Mouse (Mus musculus): ENCODE measurements around the gene Zbtb32. TPM values are rescaled to one million over a fixed set of nuclear protein-coding genes. Genes with fewer than 3 reads are reported as not detected.

Gene Zbtb32
- polyA plus RNA-seq, 1 experiment from 2014 or later: 0.41 TPM

- no peaks in the 10 kb centered on the region for H3K9me3 ChIP-seq
- no peaks in the 10 kb centered on the region for H3K27me3 ChIP-seq (replicated peaks; ENCODE audit: low read depth, poor library complexity, severe bottlenecking)
- DNase-seq (ENCODE audit: low spot score): no peak
- peaks cover 21% of the 10 kb centered on the region for H3K4me1 ChIP-seq
- H3K36me3 ChIP-seq (replicated peaks): peaks cover 70% of the 10 kb centered on the region
- peak overlapping the region; percentile 8; the same call in 1 of the 2 replicates for H3K4me3 ChIP-seq
- WGBS: 94% methylated on average over 7 of the region's 7 CpGs
- no peak overlapping the region for H3K27ac ChIP-seq (replicated peaks)
These were observed 13.5 kb downstream of the Zbtb32 start for GRCm38 (mm10) chr7:30585170-30585569.

DNA sequence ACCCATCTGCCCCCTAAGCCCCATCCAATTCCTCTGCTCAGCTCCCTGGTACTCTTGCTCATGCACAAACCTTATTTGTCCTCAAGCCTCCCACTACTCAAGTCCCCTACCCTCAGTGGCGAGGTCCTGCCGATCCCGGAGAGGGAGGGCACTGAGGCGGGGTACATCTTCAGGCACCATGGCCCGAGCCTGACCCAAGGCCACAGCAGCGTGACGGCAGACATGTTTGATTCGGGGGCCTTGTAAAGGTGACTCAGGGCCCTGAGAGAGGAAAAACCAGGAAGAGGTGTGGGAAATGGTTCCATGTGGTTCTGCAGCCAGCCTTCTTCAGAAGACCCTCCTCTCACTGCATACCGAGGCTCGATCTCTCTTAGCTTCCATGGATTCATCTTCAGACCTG is 14.4 kb downstream of the Zbtb32 start:
- Histone ChIP-seq H3K27ac (replicated peaks) (no peak overlapping the region), H3K36me3 (replicated peaks) (peaks cover 78% of the 10 kb centered on the region)
- WGBS: 93% methylated on average over 10 of the region's 10 CpGs

DNA sequence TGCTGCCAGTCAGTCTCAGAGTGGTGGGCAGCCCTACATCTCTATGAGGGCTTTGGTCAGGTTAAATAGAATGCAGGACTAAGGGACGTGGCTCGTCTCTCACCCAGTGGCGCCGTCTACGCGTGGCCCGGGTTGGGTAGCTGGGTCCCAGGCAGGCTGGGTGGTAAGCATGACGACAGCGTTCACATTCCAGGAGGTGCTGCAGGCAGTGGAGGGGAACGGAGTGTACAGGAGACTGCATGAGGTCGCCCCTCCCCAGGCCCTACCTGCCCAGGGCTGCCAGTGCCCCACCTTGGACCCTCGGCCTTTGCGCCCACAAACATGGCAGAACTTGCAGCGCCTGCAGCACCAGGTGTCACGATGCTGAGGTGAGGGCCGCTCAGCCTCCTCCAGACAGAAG is 17.2 kb downstream of the Zbtb32 start:
- 95% methylated on average over 16 of the region's 16 CpGs for WGBS

More for the DNA sequence above, 14.4 kb downstream of the Zbtb32 start:
- DNase-seq (ENCODE audit: low spot score): no peak
- Histone ChIP-seq H3K9me3 (no peaks in the 10 kb centered on the region), H3K4me3 (no peak overlapping the region), H3K4me1 (peaks cover 15% of the 10 kb centered on the region), H3K27me3 (replicated peaks; ENCODE audit: low read depth, poor library complexity, severe bottlenecking) (no peaks in the 10 kb centered on the region)

GRCm38 (mm10) chr7:30579950-30580349 is 18.8 kb downstream of the Zbtb32 start:
- no peak for DNase-seq (ENCODE audit: low spot score)
- Histone ChIP-seq H3K27me3 (replicated peaks; ENCODE audit: low read depth, poor library complexity, severe bottlenecking) (no peaks in the 10 kb centered on the region), H3K4me1 (no peaks in the 10 kb centered on the region), H3K27ac (replicated peaks) (no peak overlapping the region), H3K36me3 (replicated peaks) (peaks cover 100% of the 10 kb centered on the region), H3K4me3 (no peak overlapping the region), H3K9me3 (no peaks in the 10 kb centered on the region)
- WGBS: 96% methylated on average over 8 of the region's 8 CpGs

More for the DNA sequence above, 17.2 kb downstream of the Zbtb32 start:
- peaks cover 1% of the 10 kb centered on the region for H3K4me1 ChIP-seq
- H3K9me3 ChIP-seq: no peaks in the 10 kb centered on the region
- no peaks in the 10 kb centered on the region for H3K27me3 ChIP-seq (replicated peaks; ENCODE audit: low read depth, poor library complexity, severe bottlenecking)
- H3K4me3 ChIP-seq: no peak overlapping the region
- no peak for DNase-seq (ENCODE audit: low spot score)
- peaks cover 100% of the 10 kb centered on the region for H3K36me3 ChIP-seq (replicated peaks)
- H3K27ac ChIP-seq (replicated peaks): no peak overlapping the region

DNA sequence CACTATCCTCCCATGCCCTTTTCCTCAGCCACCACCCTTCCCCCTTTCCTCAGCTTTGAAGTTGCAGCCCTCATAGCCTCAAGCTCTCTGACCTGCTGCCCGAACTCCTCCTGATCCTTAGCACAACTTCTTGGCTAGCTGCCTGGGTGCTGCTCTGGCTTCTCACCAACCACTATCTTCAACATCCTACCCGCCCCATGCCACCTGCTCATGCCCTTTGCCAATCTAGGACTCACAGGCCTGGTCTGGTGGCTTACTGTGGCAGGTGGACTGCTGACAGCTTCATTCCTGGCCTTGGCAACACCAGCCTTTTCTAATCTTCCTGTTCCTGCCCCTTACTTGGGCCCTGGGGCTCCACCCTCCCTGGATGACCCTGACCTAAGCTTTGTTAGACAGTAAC is 25.7 kb downstream of the Zbtb32 start:
- DNase-seq (ENCODE audit: low spot score): no peak
- H3K27me3 ChIP-seq (replicated peaks; ENCODE audit: low read depth, poor library complexity, severe bottlenecking): no peaks in the 10 kb centered on the region
- 84% methylated on average over 2 of the region's 2 CpGs for WGBS
- H3K36me3 ChIP-seq (replicated peaks): peaks cover 100% of the 10 kb centered on the region
- H3K4me1 ChIP-seq: no peaks in the 10 kb centered on the region
- no peaks in the 10 kb centered on the region for H3K9me3 ChIP-seq
- no peak overlapping the region for H3K4me3 ChIP-seq
- H3K27ac ChIP-seq (replicated peaks): no peak overlapping the region

DNA sequence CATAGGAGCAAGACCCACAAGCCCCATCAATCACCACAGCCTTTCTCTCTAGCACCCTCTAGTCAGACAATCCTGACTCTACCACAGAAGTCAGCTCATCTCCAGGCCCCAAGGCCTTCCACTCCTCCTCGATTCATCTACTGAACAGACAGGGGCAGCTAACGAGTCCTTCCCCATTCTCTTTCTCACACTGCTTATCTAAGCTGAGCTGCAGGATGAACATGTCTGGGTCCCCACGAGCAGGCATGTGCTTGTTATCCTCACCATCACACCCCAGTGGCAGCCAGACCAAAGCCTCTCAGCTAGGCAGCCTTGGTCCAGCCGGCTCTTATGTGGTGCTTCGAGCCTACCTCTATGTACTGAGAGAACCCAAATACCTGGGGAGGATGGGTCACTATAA is 26.3 kb downstream of the Zbtb32 start:
- H3K36me3 ChIP-seq (replicated peaks): peaks cover 98% of the 10 kb centered on the region
- H3K4me1 ChIP-seq: no peaks in the 10 kb centered on the region
- H3K27me3 ChIP-seq (replicated peaks; ENCODE audit: low read depth, poor library complexity, severe bottlenecking): no peaks in the 10 kb centered on the region
- H3K27ac ChIP-seq (replicated peaks): no peak overlapping the region
- WGBS: 87% methylated on average over 5 of the region's 5 CpGs
- no peak overlapping the region for H3K4me3 ChIP-seq
- H3K9me3 ChIP-seq: no peaks in the 10 kb centered on the region
- DNase-seq (ENCODE audit: low spot score): no peak

DNA sequence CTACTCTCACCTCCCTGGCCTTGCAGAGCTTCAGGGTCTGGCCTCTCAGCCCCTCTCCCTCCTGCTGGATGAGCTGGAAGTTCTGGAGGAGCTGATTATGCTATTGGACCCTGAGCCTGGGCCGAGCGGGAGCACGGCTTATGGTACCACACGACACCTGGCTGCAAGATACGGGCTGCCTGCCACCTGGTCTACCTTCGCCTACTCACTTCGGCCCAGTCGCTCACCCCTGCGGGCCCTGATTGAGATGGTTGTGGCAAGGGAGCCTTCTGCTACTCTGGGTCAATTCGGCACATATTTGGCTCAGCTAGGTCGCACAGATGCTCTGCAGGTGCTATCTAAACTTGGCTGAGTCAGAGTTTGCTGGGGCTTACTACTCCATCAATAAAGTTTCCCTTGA is 31.2 kb downstream of the Zbtb32 start:
- H3K9me3 ChIP-seq: no peaks in the 10 kb centered on the region
- WGBS: 86% methylated on average over 11 of the region's 11 CpGs
- H3K4me1 ChIP-seq: peaks cover 8% of the 10 kb centered on the region
- peaks cover 82% of the 10 kb centered on the region for H3K36me3 ChIP-seq (replicated peaks)
- H3K4me3 ChIP-seq: no peak overlapping the region
- no peak overlapping the region for H3K27ac ChIP-seq (replicated peaks)
- DNase-seq (ENCODE audit: low spot score): no peak
- no peaks in the 10 kb centered on the region for H3K27me3 ChIP-seq (replicated peaks; ENCODE audit: low read depth, poor library complexity, severe bottlenecking)

DNA sequence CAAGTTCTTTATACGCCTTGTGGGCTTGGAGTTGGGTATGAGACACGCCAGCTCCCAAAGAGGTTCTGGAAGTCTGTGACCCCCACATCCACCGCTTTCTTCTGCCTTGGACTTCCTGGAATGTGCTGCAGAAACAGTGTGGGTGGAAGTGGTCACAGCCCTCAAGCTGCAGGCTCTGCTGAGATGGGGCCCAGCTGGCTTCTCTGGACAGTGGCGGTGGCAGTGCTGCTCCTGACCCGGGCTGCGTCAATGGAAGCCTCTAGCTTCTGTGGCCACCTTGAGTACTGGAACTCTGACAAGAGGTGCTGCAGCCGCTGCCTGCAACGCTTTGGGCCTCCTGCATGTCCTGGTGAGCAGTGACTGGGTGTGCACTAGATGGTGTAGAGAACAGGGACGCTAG is 32.7 kb downstream of the Zbtb32 start:
- no peaks in the 10 kb centered on the region for H3K9me3 ChIP-seq
- H3K27me3 ChIP-seq (replicated peaks; ENCODE audit: low read depth, poor library complexity, severe bottlenecking): no peaks in the 10 kb centered on the region
- peaks cover 70% of the 10 kb centered on the region for H3K36me3 ChIP-seq (replicated peaks)
- H3K4me3 ChIP-seq: no peak overlapping the region
- DNase-seq (ENCODE audit: low spot score): no peak
- no peak overlapping the region for H3K27ac ChIP-seq (replicated peaks)
- peaks cover 17% of the 10 kb centered on the region for H3K4me1 ChIP-seq
- WGBS: 90% methylated on average over 9 of the region's 9 CpGs

DNA sequence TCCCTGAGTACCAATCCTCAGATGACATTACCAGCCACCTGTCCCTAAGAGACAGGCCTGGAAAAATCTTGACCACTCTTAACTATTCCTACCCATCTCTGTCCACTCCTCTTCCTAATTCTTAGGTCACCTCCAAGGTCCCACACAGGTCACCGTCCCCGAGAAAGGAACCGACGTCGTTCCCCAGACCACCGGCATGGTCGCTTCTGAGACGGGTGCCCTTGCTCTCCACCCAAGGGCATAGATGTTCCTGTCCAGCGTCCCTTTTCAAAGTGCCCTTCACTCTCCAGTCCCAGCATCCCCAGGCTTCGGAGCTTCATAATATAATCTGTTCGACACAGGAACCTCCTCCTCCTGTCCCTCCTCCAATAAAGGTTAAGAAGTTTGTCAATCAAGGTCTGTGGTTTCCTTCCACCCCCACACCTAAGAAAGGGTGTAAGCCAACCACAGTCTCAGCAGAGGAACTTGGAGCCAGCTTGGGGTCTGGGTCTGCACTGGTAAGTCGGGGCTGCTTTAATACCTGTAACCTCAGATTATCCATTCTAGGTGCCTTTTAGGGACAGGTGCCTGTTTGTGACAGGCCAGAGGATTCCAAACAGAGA is 33.6 kb downstream of the Zbtb32 start, which contains the start of gene Igflr1:
Gene Igflr1, plus strand, starts transcription at position 458 of the 602 bp plus-strand sequence.
- Histone ChIP-seq H3K9me3 (no peaks in the 10 kb centered on the region), H3K27me3 (replicated peaks; ENCODE audit: low read depth, poor library complexity, severe bottlenecking) (no peaks in the 10 kb centered on the region), H3K36me3 (replicated peaks) (peaks cover 61% of the 10 kb centered on the region), H3K4me1 (peaks cover 20% of the 10 kb centered on the region), H3K27ac (replicated peaks) (no peak within 1 kb of the TSS), H3K4me3 (peak within 1 kb of the TSS; percentile 84)
- 94% methylated on average over 12 of the region's 12 CpGs for WGBS
- no peak for DNase-seq (ENCODE audit: low spot score)

DNA sequence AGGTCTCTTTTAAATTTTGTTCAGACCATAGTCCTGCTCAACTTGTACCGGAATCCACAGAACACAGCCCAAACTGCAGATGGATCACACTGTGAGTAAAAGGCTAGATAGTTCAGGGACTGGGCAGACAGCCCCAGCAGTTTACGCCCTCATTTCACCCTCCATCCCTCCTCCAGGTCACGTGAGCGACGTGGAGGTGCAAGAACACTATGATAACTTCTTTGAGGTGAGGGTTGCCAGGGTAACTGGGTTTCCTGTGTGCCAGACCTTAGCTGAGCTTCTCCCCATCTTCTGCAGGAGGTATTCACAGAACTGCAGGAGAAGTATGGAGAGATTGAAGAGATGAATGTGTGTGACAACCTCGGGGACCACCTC is 34.8 kb downstream of the Zbtb32 start:
- Histone ChIP-seq H3K27me3 (replicated peaks; ENCODE audit: low read depth, poor library complexity, severe bottlenecking) (no peaks in the 10 kb centered on the region), H3K36me3 (replicated peaks) (peaks cover 49% of the 10 kb centered on the region), H3K27ac (replicated peaks) (peak overlapping the region; percentile 93), H3K9me3 (no peaks in the 10 kb centered on the region), H3K4me3 (peak overlapping the region; percentile 84), H3K4me1 (peaks cover 27% of the 10 kb centered on the region)
- 21% methylated on average over 6 of the region's 6 CpGs for WGBS
- DNase-seq (ENCODE audit: low spot score): no peak

DNA sequence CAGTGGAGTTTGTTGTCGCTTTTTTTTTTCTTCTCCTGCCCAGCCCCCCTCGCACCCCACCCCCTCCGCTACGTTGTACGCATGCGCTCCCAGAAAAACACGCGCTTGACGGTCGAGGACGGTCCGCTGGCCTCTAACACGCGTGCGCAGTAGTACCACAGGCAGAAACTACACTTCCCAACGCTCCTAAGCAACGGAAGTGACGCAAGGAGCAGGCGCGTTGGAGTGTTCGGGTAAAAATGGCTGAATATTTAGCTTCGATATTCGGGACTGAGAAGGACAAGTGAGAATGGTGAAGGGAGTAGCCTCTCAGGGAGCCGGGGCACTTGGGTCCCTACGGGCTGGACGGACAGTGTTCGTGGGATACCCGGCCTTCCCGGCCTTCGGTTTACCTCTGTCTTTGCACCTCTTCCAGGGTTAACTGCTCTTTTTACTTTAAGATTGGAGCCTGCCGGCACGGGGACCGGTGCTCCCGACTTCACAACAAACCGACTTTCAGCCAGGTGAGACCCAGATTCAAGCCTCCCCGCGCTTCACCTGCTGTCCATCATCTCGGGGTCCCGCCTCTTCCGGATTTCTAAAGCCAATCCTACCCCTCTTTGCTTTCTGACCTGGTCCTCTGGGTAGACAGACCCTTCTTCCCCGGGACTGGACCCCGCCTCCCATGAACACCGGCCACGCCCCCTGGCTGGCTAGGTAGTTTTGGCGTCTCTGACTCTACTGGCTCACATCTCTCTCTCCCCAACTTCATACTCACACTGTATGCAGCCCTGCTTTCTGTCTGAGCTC is 35.4 kb downstream of the Zbtb32 start, which contains the start of the genes U2af1l4, Gm49396 and Psenen:
Gene U2af1l4, plus strand, starts transcription at position 185 of the 789 bp plus-strand sequence.
Gene Gm49396, plus strand, starts transcription at position 228 of the 789 bp plus-strand sequence.
Gene Psenen, minus strand, starts transcription at position 511 of the 789 bp plus-strand sequence.
- no peaks in the 10 kb centered on the region for H3K27me3 ChIP-seq (replicated peaks; ENCODE audit: low read depth, poor library complexity, severe bottlenecking)
- peak within 1 kb of the TSS; percentile 84 for H3K4me3 ChIP-seq
- peak; percentile 97 for DNase-seq (ENCODE audit: low spot score)
- no peaks in the 10 kb centered on the region for H3K9me3 ChIP-seq
- peaks cover 33% of the 10 kb centered on the region for H3K4me1 ChIP-seq
- under 1% methylated on average over 45 of the region's 45 CpGs for WGBS
- H3K27ac ChIP-seq (replicated peaks): peak within 1 kb of the TSS; percentile 93
- H3K36me3 ChIP-seq (replicated peaks): peaks cover 43% of the 10 kb centered on the region

GRCm38 (mm10) chr7:30562526-30563116 is 36.1 kb downstream of the Zbtb32 start:
- Histone ChIP-seq H3K9me3 (no peaks in the 10 kb centered on the region), H3K27ac (replicated peaks) (peak overlapping the region; percentile 93), H3K4me1 (peaks cover 37% of the 10 kb centered on the region), H3K4me3 (peak overlapping the region; percentile 84), H3K27me3 (replicated peaks; ENCODE audit: low read depth, poor library complexity, severe bottlenecking) (no peaks in the 10 kb centered on the region), H3K36me3 (replicated peaks) (peaks cover 42% of the 10 kb centered on the region)
- DNase-seq (ENCODE audit: low spot score): no peak
- 3% methylated on average over 27 of the region's 27 CpGs for WGBS
